Mouse (Mus musculus) adipocyte (in vitro differentiated cells): ENCODE results near the gene Ankfn1.

Source experiments
- DNase-seq: peaks from one replicate; pipeline ENCODE4 v3.0.0-alpha.2; 2016; ENCODE audit warnings: low spot score

The Ankfn1 gene

GRCm38 (mm10) chr11:89676922-89677321, 100.5 kb downstream of the Ankfn1 start:
- DNase-seq, result no peak

GRCm38 (mm10) chr11:89673916-89674507, 103.4 kb downstream of the Ankfn1 start:
- no peak for DNase-seq

- DNase-seq, result no peak
Observed at GRCm38 (mm10) chr11:89672510-89673085, 104.9 kb downstream of the Ankfn1 start.

- DNase-seq, result no peak
Observed at GRCm38 (mm10) chr11:89665170-89665880, 112.1 kb downstream of the Ankfn1 start.

- no peak for DNase-seq
Observed at GRCm38 (mm10) chr11:89659048-89659447, 118.4 kb downstream of the Ankfn1 start.

- no peak for DNase-seq
Observed at GRCm38 (mm10) chr11:89656556-89656955, 120.9 kb downstream of the Ankfn1 start.

DNA sequence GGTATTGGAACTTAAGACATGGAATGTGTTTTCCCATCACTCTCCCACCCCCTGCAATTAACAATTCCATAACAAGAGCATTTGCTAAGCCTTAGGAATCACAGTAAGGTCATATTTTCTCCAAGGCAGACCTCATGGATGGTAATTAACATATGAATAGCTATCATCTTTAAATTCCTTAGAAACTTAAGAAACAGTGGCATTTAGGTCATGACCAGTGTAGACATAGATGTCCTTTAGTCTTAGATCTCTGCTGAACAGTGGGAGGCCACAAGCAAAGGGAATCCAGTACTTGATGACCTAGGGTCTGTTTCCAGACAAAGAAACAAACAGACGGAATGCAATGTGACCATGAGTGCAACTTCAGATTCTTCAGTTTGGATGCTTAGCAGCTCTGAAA, 141.7 kb downstream of the Ankfn1 start:
- no peak for DNase-seq

- DNase-seq, result no peak
Observed at GRCm38 (mm10) chr11:89631315-89631714, 146.1 kb downstream of the Ankfn1 start.

GRCm38 (mm10) chr11:89628562-89628961, 148.9 kb downstream of the Ankfn1 start:
- no peak for DNase-seq

DNA sequence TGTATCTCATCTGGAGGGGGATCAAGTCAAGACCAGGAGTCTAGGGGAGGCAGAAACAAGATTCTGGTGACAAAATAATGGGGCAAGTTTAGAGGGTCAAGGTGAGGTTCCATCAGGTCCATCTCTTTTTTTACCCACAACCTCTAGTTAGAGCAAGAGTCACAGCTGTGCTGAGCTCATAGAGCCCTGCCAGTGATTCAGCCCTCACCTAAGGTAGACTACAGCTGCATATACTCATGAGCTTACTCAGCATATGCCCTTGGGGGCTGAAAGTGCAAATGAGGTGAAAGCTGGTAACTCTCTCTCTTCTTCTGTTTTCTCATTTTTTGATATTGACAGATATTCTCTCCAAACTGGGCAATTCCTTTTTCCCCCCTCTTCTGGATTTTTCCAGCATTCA, 150.2 kb downstream of the Ankfn1 start:
- no peak for DNase-seq

GRCm38 (mm10) chr11:89623698-89624445, 153.6 kb downstream of the Ankfn1 start:
- DNase-seq, result no peak

DNA sequence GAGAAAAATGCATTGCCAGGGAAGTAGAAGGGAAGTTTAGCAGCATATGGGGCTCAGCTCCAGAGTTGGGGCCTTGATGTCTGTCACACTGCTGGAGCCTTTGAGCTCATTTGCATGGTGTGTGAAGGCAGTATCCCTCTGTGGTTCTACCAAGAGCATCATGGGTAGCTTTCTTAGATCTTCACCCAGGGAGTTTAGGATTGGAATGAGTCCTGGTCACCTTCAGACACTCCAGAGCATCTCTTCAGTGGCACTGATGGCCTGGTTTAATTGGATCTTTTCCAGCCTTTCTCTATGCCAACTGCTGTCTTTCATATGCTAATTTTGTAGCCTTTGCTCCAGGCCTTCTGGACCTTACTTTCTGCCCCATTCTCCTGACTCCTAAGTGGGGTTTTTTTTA, 157.5 kb downstream of the Ankfn1 start:
- no peak for DNase-seq

- DNase-seq, result no peak
Observed at GRCm38 (mm10) chr11:89615806-89616205, 161.6 kb downstream of the Ankfn1 start.

DNA sequence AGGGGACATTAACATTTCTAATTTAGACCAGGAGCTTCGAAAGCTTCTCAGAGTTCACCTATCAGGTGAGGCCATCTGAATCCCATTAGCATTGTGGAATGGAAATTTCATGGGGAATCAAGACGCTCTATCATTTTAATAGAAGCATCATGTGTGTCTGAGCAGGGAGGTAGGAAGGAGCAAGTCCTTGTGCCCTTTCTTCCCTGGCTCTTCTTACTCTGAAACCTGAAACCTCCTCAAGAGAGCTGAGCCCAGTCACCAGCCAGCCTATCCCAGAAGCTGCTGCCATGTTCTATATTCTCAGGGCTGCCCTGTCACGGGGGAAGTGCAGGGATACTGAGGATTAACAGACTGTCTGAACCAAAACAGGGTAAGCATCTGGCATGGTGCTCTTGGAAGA, 165.9 kb downstream of the Ankfn1 start:
- DNase-seq, result no peak

DNA sequence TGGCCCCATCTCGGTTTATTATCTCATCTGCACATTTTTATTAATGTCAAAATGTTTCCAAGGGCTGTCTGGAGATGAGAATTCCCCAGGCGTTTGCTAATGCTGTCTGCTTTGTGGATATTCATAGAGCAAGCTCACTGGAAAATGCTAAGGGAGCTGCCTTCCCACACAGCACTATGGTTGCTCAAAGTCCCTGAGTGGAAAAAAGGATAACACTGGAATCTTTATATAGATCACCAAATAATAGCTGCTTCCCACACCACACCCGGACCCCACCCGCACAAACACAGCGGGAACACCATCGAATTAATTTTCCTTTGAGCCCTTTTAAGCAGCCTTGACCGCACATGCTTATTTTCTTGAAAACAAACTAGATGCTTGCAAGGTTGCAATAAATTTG, 169.4 kb downstream of the Ankfn1 start:
- DNase-seq, result no peak

- no peak for DNase-seq
Observed at GRCm38 (mm10) chr11:89607270-89607669, 170.2 kb downstream of the Ankfn1 start.

DNA sequence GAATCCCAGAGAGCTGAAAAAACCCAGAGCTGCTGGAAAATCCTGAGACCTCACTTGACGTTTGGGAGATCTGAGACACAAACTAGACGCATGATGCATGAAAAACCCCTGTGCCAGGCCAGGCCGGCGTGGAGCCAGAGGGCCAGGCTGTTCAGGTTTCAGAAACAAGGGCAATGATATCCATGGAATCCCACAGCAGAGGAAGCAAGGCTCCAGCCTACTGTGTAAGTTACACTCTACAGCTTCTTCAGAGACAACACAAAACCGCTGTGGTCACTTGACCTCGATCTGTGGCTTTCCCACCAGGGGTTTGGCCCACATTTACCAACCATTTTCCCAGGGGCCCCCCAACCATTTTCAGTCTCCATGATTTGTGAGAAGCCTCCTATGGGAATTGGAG, 171.1 kb downstream of the Ankfn1 start:
- no peak for DNase-seq

DNA sequence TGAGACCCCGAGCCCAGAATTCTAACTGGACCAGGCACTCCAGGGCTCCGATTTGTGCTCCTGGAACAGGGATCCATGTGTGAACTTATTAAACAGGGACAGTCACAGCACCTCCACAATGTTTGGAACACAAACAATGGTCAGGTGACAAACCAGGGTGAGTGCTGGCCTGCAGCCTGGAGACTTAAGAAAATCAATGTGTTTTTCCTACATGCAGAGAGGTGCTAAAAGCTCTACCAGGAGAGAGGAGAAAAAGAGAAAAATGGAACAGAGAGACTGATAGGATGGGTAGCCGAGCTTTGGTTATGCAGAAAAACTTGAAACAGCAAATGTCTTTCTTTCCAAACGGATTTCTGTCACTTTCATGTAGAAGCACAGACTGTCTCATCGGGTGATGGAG, 174.5 kb downstream of the Ankfn1 start:
- DNase-seq, result no peak

DNA sequence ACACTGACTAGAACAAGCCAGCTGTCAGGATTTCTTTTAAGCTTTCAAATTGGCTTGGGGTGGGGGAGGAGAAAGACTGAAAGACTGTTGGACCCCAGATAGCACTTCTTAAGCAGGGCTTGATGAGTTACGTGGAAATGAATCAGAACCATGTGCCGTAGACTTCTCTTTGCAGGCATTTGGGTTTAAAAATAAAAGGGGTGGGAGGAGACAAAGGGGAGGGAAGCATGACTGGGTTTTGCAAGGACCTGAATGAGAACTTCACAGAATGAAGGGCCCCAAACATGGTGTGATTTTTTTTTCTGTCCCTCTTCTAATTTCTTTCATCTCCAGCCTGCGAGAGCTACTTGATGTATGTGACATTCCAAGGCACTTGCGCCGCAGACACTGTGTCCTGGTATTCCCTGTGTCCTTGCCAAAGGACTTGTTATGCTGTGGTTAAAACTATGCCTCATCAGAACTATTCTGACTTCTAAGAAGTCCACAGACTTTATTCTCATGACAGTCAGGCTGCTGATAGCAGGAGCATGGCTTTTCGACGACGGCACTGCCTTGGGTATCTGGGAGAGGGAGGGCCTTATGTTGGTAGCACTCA, 176.4 kb downstream of the Ankfn1 start:
- DNase-seq, result no peak

GRCm38 (mm10) chr11:89590273-89590874, 187.1 kb downstream of the Ankfn1 start:
- DNase-seq, result no peak

GRCm38 (mm10) chr11:89586341-89586740, 191.1 kb downstream of the Ankfn1 start:
- no peak for DNase-seq

DNA sequence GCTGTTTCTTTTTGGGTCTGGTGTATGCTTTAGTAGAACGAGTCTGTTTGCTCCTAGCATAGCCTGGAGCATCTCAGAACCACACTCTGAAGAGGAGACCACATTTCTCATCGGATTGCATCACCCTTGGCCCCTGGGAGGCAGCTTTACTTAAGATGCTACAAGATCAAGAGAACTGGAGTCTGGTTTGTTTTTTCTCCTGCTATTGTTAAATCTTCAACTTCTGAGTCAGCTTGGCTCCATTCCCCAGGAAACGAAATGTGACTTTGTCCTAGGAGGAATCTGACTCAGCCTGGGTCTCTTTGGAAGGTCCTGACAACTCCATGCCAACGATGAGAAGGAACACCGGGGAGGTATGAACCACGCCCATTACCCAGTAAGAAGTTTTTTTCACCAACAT, 197.6 kb downstream of the Ankfn1 start:
- DNase-seq, result no peak
